Mouse (Mus musculus): ENCODE results near the gene Slc35c1.

Slc35c1 gene

DNA sequence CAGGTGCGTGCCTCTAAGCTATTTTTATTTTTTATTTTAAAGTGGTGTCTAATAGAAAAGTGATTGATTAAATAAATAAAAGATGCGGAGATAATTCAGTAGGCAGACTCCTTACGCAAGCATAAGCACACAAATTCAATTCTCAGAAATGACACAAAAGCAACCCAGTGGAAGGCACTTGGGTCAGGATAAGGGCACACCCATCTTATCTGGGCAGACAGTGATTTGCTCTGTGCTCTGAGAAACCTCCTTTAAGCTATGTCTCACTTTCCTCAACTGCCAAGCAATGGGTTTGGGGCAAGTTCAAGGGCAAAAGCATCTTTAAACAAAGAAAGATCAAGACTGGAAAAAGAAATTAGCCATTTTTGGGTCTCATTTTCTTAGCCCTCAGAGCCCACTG, 9.2 kb downstream of the Slc35c1 start:
- no peak for TF ChIP-seq GATA4 (IDR thresholded peaks at IDR 0.05; ENCODE audit: insufficient replicate concordance, low read length)

DNA sequence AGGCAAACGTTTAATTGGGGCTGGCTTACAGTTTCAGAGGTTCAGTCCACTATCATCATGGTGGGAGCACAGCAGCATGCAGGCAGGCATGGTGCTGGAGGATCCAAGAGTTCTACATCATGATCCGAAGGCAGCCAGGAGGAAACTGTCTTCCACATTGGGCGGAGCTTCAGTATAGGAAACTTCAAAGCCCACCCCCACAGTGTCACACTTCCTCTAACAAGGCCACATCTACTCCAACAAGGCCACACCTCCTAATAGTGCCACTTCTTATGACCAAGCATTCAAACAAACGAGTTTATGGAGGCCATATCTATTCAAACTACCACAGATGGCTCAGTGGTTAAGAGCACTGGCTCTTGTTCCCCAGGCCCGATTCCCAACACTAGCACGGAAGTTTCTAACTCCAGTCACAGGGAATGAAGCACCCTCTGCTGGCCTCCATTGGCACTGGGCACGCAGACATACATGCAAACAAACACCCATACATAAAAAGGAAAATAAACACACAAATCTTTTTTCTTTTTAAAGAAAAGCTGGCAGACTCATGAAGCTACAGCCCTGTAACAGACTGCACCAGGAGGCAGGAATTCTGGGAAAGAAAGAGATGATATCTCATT, 13.1 kb downstream of the Slc35c1 start:
- no peak for TF ChIP-seq GATA4 (IDR thresholded peaks at IDR 0.05; ENCODE audit: insufficient replicate concordance, low read length)

DNA sequence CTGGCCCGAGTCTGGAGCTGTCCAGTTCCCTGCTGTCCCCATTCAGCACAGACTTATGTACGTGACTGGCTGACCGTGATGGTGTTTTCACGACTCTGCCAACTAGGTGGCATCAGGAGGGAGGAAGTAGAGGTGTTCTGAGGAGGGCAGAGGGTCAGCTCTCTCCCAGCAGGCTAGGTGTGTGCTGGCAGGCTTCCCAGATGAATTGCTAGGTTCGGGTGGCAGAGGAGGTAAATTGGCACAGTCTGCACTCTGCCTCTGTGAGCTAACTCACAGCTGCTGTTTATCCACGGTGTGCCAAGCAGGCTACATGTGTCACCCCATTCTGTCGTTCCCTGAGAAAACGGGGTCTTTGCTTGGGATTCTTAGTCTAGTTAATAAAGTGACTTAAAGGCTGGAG, 13.7 kb downstream of the Slc35c1 start:
- TF ChIP-seq GATA4 (IDR thresholded peaks at IDR 0.05; ENCODE audit: insufficient replicate concordance, low read length) = no peak

DNA sequence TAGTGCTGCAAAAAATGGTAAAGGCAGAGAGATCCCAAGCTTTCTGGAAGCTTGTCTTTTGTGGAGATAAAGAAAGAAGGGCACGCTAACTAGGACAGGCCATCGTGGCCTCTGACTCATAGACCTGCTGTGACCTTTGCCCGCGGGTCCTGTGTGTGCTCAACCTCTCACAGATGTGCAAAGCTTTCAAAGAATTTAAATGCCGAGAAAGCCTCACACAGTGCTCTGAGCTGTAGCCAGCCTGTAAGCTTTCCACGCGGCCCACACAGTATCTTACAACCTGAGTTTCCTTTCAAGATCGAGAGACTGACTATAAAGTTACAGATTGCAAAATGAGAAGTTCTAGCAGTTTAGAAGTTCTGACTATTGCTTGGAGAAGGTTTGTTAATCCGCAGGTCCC, 14.4 kb downstream of the Slc35c1 start:
- no peak for TF ChIP-seq GATA4 (IDR thresholded peaks at IDR 0.05; ENCODE audit: insufficient replicate concordance, low read length)

- TF ChIP-seq GATA4 (IDR thresholded peaks at IDR 0.05; ENCODE audit: insufficient replicate concordance, low read length) = no peak
Measured at GRCm38 (mm10) chr2:92444376-92444775, 16.0 kb downstream of the Slc35c1 start.

- TF ChIP-seq GATA4 (IDR thresholded peaks at IDR 0.05; ENCODE audit: insufficient replicate concordance, low read length) = no peak
Measured at GRCm38 (mm10) chr2:92443313-92443712, 17.0 kb downstream of the Slc35c1 start.

GRCm38 (mm10) chr2:92442419-92443001, 17.8 kb downstream of the Slc35c1 start:
- no peak for TF ChIP-seq GATA4 (IDR thresholded peaks at IDR 0.05; ENCODE audit: insufficient replicate concordance, low read length)

DNA sequence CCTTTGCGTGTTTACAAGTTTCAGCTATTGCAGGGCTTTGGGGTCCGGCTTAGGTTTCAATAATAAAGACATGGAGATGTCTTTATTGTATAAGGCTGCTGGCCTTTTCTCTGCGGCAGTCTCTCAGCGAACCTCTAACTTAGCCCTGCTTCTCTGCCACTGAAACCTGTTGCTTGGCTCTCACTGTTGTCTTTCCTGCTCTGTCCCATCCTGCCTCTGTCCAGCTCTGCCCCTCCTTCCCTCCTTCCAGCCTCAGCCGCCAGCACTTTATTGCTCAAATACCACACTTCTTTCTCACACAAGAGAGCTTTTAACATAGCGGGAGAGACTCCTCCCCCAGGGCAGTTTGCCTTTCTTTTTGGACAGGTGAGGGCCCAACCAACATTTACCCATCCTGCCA, 19.9 kb downstream of the Slc35c1 start:
- no peak for TF ChIP-seq GATA4 (IDR thresholded peaks at IDR 0.05; ENCODE audit: insufficient replicate concordance, low read length)

GRCm38 (mm10) chr2:92438567-92438966, 21.8 kb downstream of the Slc35c1 start:
- TF ChIP-seq GATA4 (IDR thresholded peaks at IDR 0.05; ENCODE audit: insufficient replicate concordance, low read length) = no peak

DNA sequence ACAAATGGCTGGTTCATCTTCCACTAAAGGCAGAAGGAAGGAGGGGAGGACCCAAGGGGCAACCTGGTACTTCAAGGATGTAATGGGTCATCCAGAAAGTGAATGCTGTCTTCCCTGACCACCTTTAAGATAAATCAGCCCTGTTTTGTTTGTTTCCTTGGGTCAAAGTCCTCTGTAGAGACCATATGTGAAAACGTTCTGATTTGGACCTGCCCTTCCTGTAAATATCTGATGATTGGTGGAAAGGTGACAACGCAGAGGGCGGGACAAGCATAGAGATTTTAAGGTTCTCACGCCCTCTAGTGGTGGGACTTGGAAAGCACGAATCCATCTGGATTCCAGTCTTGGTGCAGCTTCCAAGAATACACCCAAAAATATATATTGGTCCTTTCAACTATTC, 22.5 kb downstream of the Slc35c1 start:
- no peak for TF ChIP-seq GATA4 (IDR thresholded peaks at IDR 0.05; ENCODE audit: insufficient replicate concordance, low read length)

- no peak for TF ChIP-seq GATA4 (IDR thresholded peaks at IDR 0.05; ENCODE audit: insufficient replicate concordance, low read length)
Measured at GRCm38 (mm10) chr2:92437366-92437765, 23.0 kb downstream of the Slc35c1 start.

GRCm38 (mm10) chr2:92435023-92435422, 25.3 kb downstream of the Slc35c1 start:
- TF ChIP-seq GATA4 (IDR thresholded peaks at IDR 0.05; ENCODE audit: insufficient replicate concordance, low read length) = no peak

- no peak for TF ChIP-seq GATA4 (IDR thresholded peaks at IDR 0.05; ENCODE audit: insufficient replicate concordance, low read length)
Measured at GRCm38 (mm10) chr2:92434375-92434745, 26.0 kb downstream of the Slc35c1 start.

DNA sequence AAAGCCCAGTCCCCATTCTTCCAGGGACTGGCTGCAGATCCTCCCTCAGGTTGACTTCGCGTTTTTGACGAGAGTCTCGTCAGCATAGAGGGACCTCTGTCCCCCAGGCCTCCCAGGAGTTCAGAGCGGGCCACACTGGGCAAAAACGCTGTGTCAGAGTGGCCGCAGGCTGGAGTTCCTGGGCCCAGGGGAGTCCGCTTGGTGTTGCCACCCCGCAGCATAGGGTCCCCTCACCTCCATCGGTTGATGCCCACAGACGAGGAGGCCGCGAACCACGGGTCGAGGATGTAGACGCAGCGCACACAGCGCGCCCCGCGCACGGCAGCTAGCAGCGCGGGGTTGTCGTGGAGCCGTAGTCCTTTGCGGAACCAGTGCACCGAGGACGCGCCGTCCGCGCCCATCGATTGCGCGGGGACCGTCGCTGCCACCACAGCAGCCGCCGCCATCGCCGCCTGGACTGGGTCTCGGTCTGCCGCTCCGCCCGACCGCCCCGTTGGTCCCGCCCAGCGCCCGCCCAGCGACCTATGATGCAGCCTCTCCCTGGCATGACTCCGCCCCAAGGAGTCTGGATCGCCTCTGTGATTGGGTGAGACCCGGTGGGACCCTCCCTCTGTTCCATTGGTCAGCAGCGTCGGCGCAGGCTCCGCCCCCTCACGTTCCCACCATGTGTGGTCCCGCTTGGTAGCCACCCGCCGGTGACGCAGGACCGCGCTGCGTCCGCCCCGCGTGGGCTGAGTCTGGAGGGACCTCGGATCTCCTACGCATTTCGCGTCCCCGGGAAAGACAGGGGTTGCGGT, 26.6 kb downstream of the Slc35c1 start, which contains the start of gene Cry2:
Gene Cry2, minus strand, starts transcription at position 466 of the 797 bp plus-strand sequence.
- no peak for TF ChIP-seq GATA4 (IDR thresholded peaks at IDR 0.05; ENCODE audit: insufficient replicate concordance, low read length)

- TF ChIP-seq GATA4 (IDR thresholded peaks at IDR 0.05; ENCODE audit: insufficient replicate concordance, low read length) = no peak
Measured at GRCm38 (mm10) chr2:92432299-92433295, 27.7 kb downstream of the Slc35c1 start.
